Mouse (Mus musculus): Measurements from ENCODE around the gene Bckdhb. TPM values are rescaled to one million over a fixed set of nuclear protein-coding genes. Genes with fewer than 3 reads are reported as not detected.

Bckdhb gene
- polyA plus RNA-seq, 1 experiment from 2014 or later: 54.8 TPM

GRCm38 (mm10) chr9:84031406-84031805 lies 106.5 kb downstream of the Bckdhb start:
- no peak overlapping the region for H3K4me2 ChIP-seq (ENCODE audit: low read depth)
- 85% methylated on average over 6 of the region's 6 CpGs for WGBS
- no peak overlapping the region for H3K4me3 ChIP-seq (ENCODE audit: low read depth, low read length)
- H3K9me3 ChIP-seq (ENCODE audit: control insufficient read depth, low read length): no peaks in the 10 kb centered on the region
- H3K9ac ChIP-seq (ENCODE audit: low read length): no peak overlapping the region
- 0 out of 2 replicates have a peak overlapping the region, but pooled peaks have one; percentile 27 for H3K27ac ChIP-seq (ENCODE audit: low read depth, low read length)
- H3K27me3 ChIP-seq (ENCODE audit: control insufficient read depth, insufficient read depth, low read length): no peaks in the 10 kb centered on the region
- DNase-seq (ENCODE audit: low spot score): no peak
- H3K4me1 ChIP-seq (ENCODE audit: control insufficient read depth, insufficient read depth, low read length): no peaks in the 10 kb centered on the region
- ATAC-seq (ENCODE audit: insufficient read depth, low FRiP score, low TSS enrichment): no peak
- H3K36me3 ChIP-seq (ENCODE audit: control insufficient read depth, insufficient read depth, low read length): no peaks in the 10 kb centered on the region

GRCm38 (mm10) chr9:84032669-84033341 lies 107.9 kb downstream of the Bckdhb start:
- WGBS: 40% methylated on average over 19 of the region's 19 CpGs
- no peak overlapping the region for H3K4me2 ChIP-seq (ENCODE audit: low read depth)
- ATAC-seq (ENCODE audit: insufficient read depth, low FRiP score, low TSS enrichment) (peak; percentile 71; the same call in 1 of the 2 replicates), DNase-seq (ENCODE audit: low spot score) (peak; percentile 23)
- H3K4me3 ChIP-seq (ENCODE audit: low read depth, low read length): no peak overlapping the region
- no peaks in the 10 kb centered on the region for H3K27me3 ChIP-seq (ENCODE audit: control insufficient read depth, insufficient read depth, low read length)
- H3K27ac ChIP-seq (ENCODE audit: low read depth, low read length): no peak overlapping the region
- H3K9me3 ChIP-seq (ENCODE audit: control insufficient read depth, low read length): no peaks in the 10 kb centered on the region
- no peak overlapping the region for H3K9ac ChIP-seq (ENCODE audit: low read length)
- H3K36me3 ChIP-seq (ENCODE audit: control insufficient read depth, insufficient read depth, low read length): no peaks in the 10 kb centered on the region
- H3K4me1 ChIP-seq (ENCODE audit: control insufficient read depth, insufficient read depth, low read length): no peaks in the 10 kb centered on the region

- H3K27ac ChIP-seq (ENCODE audit: low read depth, low read length): no peak overlapping the region
- H3K4me3 ChIP-seq (ENCODE audit: low read depth, low read length): no peak overlapping the region
- DNase-seq (ENCODE audit: low spot score): no peak
- ATAC-seq (ENCODE audit: insufficient read depth, low FRiP score, low TSS enrichment): no peak
- no peaks in the 10 kb centered on the region for H3K9me3 ChIP-seq (ENCODE audit: control insufficient read depth, low read length)
- no peaks in the 10 kb centered on the region for H3K36me3 ChIP-seq (ENCODE audit: control insufficient read depth, insufficient read depth, low read length)
- H3K4me2 ChIP-seq (ENCODE audit: low read depth): no peak overlapping the region
- H3K27me3 ChIP-seq (ENCODE audit: control insufficient read depth, insufficient read depth, low read length): no peaks in the 10 kb centered on the region
- H3K4me1 ChIP-seq (ENCODE audit: control insufficient read depth, insufficient read depth, low read length): no peaks in the 10 kb centered on the region
- 89% methylated on average over 8 of the region's 8 CpGs for WGBS
- no peak overlapping the region for H3K9ac ChIP-seq (ENCODE audit: low read length)
Measured at GRCm38 (mm10) chr9:84036046-84036445, 111.1 kb downstream of the Bckdhb start.

- 97% methylated on average over 1 of the region's 1 CpGs for WGBS
- no peaks in the 10 kb centered on the region for H3K36me3 ChIP-seq (ENCODE audit: control insufficient read depth, insufficient read depth, low read length)
- no peaks in the 10 kb centered on the region for H3K4me1 ChIP-seq (ENCODE audit: control insufficient read depth, insufficient read depth, low read length)
- ATAC-seq (ENCODE audit: insufficient read depth, low FRiP score, low TSS enrichment) (no peak), DNase-seq (ENCODE audit: low spot score) (no peak)
- H3K4me3 ChIP-seq (ENCODE audit: low read depth, low read length): no peak overlapping the region
- H3K4me2 ChIP-seq (ENCODE audit: low read depth): no peak overlapping the region
- H3K27me3 ChIP-seq (ENCODE audit: control insufficient read depth, insufficient read depth, low read length): no peaks in the 10 kb centered on the region
- no peak overlapping the region for H3K27ac ChIP-seq (ENCODE audit: low read depth, low read length)
- no peaks in the 10 kb centered on the region for H3K9me3 ChIP-seq (ENCODE audit: control insufficient read depth, low read length)
- H3K9ac ChIP-seq (ENCODE audit: low read length): no peak overlapping the region
Measured at GRCm38 (mm10) chr9:84037224-84037623, 112.3 kb downstream of the Bckdhb start.

GRCm38 (mm10) chr9:84038946-84039345 lies 114.0 kb downstream of the Bckdhb start:
- 86% methylated on average over 4 of the region's 4 CpGs for WGBS
- Histone ChIP-seq H3K4me1 (ENCODE audit: control insufficient read depth, insufficient read depth, low read length) (no peaks in the 10 kb centered on the region), H3K4me2 (ENCODE audit: low read depth) (no peak overlapping the region), H3K36me3 (ENCODE audit: control insufficient read depth, insufficient read depth, low read length) (no peaks in the 10 kb centered on the region), H3K27me3 (ENCODE audit: control insufficient read depth, insufficient read depth, low read length) (no peaks in the 10 kb centered on the region), H3K9me3 (ENCODE audit: control insufficient read depth, low read length) (no peaks in the 10 kb centered on the region), H3K4me3 (ENCODE audit: low read depth, low read length) (no peak overlapping the region), H3K27ac (ENCODE audit: low read depth, low read length) (no peak overlapping the region), H3K9ac (ENCODE audit: low read length) (no peak overlapping the region)
- no peak for ATAC-seq (ENCODE audit: insufficient read depth, low FRiP score, low TSS enrichment)
- no peak for DNase-seq (ENCODE audit: low spot score)

GRCm38 (mm10) chr9:84040376-84040775 lies 115.4 kb downstream of the Bckdhb start:
- 84% methylated on average over 2 of the region's 2 CpGs for WGBS
- no peaks in the 10 kb centered on the region for H3K27me3 ChIP-seq (ENCODE audit: control insufficient read depth, insufficient read depth, low read length)
- H3K4me2 ChIP-seq (ENCODE audit: low read depth): no peak overlapping the region
- no peaks in the 10 kb centered on the region for H3K36me3 ChIP-seq (ENCODE audit: control insufficient read depth, insufficient read depth, low read length)
- no peaks in the 10 kb centered on the region for H3K4me1 ChIP-seq (ENCODE audit: control insufficient read depth, insufficient read depth, low read length)
- no peak overlapping the region for H3K27ac ChIP-seq (ENCODE audit: low read depth, low read length)
- no peak overlapping the region for H3K4me3 ChIP-seq (ENCODE audit: low read depth, low read length)
- H3K9me3 ChIP-seq (ENCODE audit: control insufficient read depth, low read length): no peaks in the 10 kb centered on the region
- ATAC-seq (ENCODE audit: insufficient read depth, low FRiP score, low TSS enrichment) (no peak), DNase-seq (ENCODE audit: low spot score) (no peak)
- no peak overlapping the region for H3K9ac ChIP-seq (ENCODE audit: low read length)

- no peaks in the 10 kb centered on the region for H3K36me3 ChIP-seq (ENCODE audit: control insufficient read depth, insufficient read depth, low read length)
- no peak for ATAC-seq (ENCODE audit: insufficient read depth, low FRiP score, low TSS enrichment)
- H3K4me3 ChIP-seq (ENCODE audit: low read depth, low read length): no peak overlapping the region
- H3K4me1 ChIP-seq (ENCODE audit: control insufficient read depth, insufficient read depth, low read length): no peaks in the 10 kb centered on the region
- no peak overlapping the region for H3K9ac ChIP-seq (ENCODE audit: low read length)
- DNase-seq (ENCODE audit: low spot score): no peak
- no peak overlapping the region for H3K27ac ChIP-seq (ENCODE audit: low read depth, low read length)
- WGBS: 86% methylated on average over 4 of the region's 4 CpGs
- no peaks in the 10 kb centered on the region for H3K27me3 ChIP-seq (ENCODE audit: control insufficient read depth, insufficient read depth, low read length)
- H3K9me3 ChIP-seq (ENCODE audit: control insufficient read depth, low read length): no peaks in the 10 kb centered on the region
- H3K4me2 ChIP-seq (ENCODE audit: low read depth): no peak overlapping the region
Measured at GRCm38 (mm10) chr9:84041631-84042277, 116.8 kb downstream of the Bckdhb start.

- 83% methylated on average over 3 of the region's 3 CpGs for WGBS
- Histone ChIP-seq H3K9me3 (ENCODE audit: control insufficient read depth, low read length) (no peaks in the 10 kb centered on the region), H3K36me3 (ENCODE audit: control insufficient read depth, insufficient read depth, low read length) (no peaks in the 10 kb centered on the region), H3K4me1 (ENCODE audit: control insufficient read depth, insufficient read depth, low read length) (no peaks in the 10 kb centered on the region), H3K27ac (ENCODE audit: low read depth, low read length) (no peak overlapping the region), H3K9ac (ENCODE audit: low read length) (no peak overlapping the region), H3K27me3 (ENCODE audit: control insufficient read depth, insufficient read depth, low read length) (no peaks in the 10 kb centered on the region), H3K4me2 (ENCODE audit: low read depth) (no peak overlapping the region), H3K4me3 (ENCODE audit: low read depth, low read length) (no peak overlapping the region)
- DNase-seq (ENCODE audit: low spot score): no peak
- ATAC-seq (ENCODE audit: insufficient read depth, low FRiP score, low TSS enrichment): no peak
Measured at GRCm38 (mm10) chr9:84042539-84042938, 117.6 kb downstream of the Bckdhb start.

GRCm38 (mm10) chr9:84044136-84044535 lies 119.2 kb downstream of the Bckdhb start:
- Histone ChIP-seq H3K4me3 (ENCODE audit: low read depth, low read length) (no peak overlapping the region), H3K4me2 (ENCODE audit: low read depth) (no peak overlapping the region), H3K4me1 (ENCODE audit: control insufficient read depth, insufficient read depth, low read length) (no peaks in the 10 kb centered on the region), H3K27me3 (ENCODE audit: control insufficient read depth, insufficient read depth, low read length) (no peaks in the 10 kb centered on the region), H3K9ac (ENCODE audit: low read length) (no peak overlapping the region), H3K27ac (ENCODE audit: low read depth, low read length) (no peak overlapping the region), H3K9me3 (ENCODE audit: control insufficient read depth, low read length) (no peaks in the 10 kb centered on the region), H3K36me3 (ENCODE audit: control insufficient read depth, insufficient read depth, low read length) (no peaks in the 10 kb centered on the region)
- no peak for ATAC-seq (ENCODE audit: insufficient read depth, low FRiP score, low TSS enrichment)
- 94% methylated on average over 6 of the region's 6 CpGs for WGBS
- DNase-seq (ENCODE audit: low spot score): no peak

Data from neural tube, embryonic 11.5 days (tissue).